Comparison of ENCODE assay signal across 11 mouse cellular contexts in the genomic region with DNA sequence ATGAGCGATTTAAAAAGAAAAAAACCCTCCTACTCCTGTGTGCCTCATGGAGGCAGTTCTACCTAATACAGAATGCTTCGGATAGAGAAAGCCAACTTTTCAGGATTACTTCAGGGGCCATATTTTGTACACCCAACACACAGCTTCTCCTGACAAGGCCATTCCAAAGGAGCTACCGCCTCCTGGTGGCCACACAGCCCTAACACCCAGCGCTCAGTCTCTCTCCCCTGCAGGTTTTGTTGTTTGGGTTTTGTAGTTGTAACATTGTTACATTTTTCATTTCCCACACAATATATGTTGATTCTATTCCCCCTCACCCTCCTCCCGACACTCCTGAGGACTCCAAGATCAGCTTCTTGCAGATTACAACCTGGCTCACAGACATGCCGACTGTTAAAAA. TPM values are rescaled to one million over a fixed set of nuclear protein-coding genes. Genes with fewer than 3 reads are reported as not detected.
DNase-seq lines count a peak whose midpoint lies in the region; ATAC-seq and TF ChIP-seq lines count a peak whose summit lies in the region.
"Had no signal": no experiment of that assay in that cellular context is flagged by ENCODE, and none has a peak within 500 bp of the region (broad histone marks: within the 10 kb centered on the region; RNA-seq: fewer than 3 reads in every experiment).

No protein-coding gene starts in this region.

- no peak for DNase-seq in heart, postnatal 0 days (ENCODE audit: low spot score)
- DNase-seq in right cerebral cortex, adult 2 months (ENCODE audit: low spot score in 2 of 2) = peak; percentile 57 to 66
- no peak for DNase-seq in right cerebral cortex, postnatal 25 days
- peak; percentile 72 to 79 for DNase-seq in layer of hippocampus, postnatal 10 days (ENCODE audit: low spot score in 2 of 2)
- peak; percentile 87 for DNase-seq in right cerebral cortex, postnatal 4 days

- H3K9ac ChIP-seq in heart, postnatal 0 days (replicated peaks; ENCODE audit: low read depth, low read length) = no peak overlapping the region
- no peak overlapping the region for H3K9ac ChIP-seq in heart, embryonic 12.5 days

- no peaks in the 10 kb centered on the region for H3K27me3 ChIP-seq in heart, postnatal 0 days (ENCODE audit: control insufficient read depth, insufficient read depth, low read length)
- 0 out of 2 replicates have a peak, but pooled peaks cover 2% of the 10 kb centered on the region for H3K27me3 ChIP-seq in heart, embryonic 12.5 days (replicated peaks)

- no peaks in the 10 kb centered on the region for H3K36me3 ChIP-seq in heart, postnatal 0 days (replicated peaks; ENCODE audit: control insufficient read depth, insufficient read depth, low read length)
- no peaks in the 10 kb centered on the region for H3K36me3 ChIP-seq in heart, embryonic 12.5 days

- TF ChIP-seq EP300 in heart, postnatal 0 days (IDR thresholded peaks at IDR 0.05; ENCODE audit: low read depth) = no peak

- H3K9me3 ChIP-seq in heart, postnatal 0 days (replicated peaks; ENCODE audit: control insufficient read depth, low read length) = no peaks in the 10 kb centered on the region
- no peaks in the 10 kb centered on the region for H3K9me3 ChIP-seq in heart, embryonic 12.5 days (replicated peaks)

- peak; percentile 70 for TF ChIP-seq CTCF in heart, postnatal 0 days (IDR thresholded peaks at IDR 0.05; ENCODE audit: low read depth)
- TF ChIP-seq CTCF in bone marrow macrophage, adult 2 months (IDR thresholded peaks at IDR 0.05; ENCODE audit: low read depth, low read length) = peak; percentile 87

- H3K4me1 ChIP-seq in heart, postnatal 0 days (ENCODE audit: control insufficient read depth, insufficient read depth) = peaks cover 12% of the 10 kb centered on the region
- peaks cover 13% of the 10 kb centered on the region for H3K4me1 ChIP-seq in heart, embryonic 12.5 days (replicated peaks)
- H3K4me1 ChIP-seq in bone marrow macrophage, adult 2 months (ENCODE audit: control insufficient read depth, insufficient read depth, low read length) = peaks cover 10% of the 10 kb centered on the region; the same call in 1 of the 2 replicates

- no peak for TF ChIP-seq POLR2A in bone marrow macrophage, adult 2 months (IDR thresholded peaks at IDR 0.05; ENCODE audit: borderline replicate concordance, low read depth, low read length)

- no peak for ATAC-seq in heart, postnatal 0 days (ENCODE audit: insufficient read depth, low read depth)
- ATAC-seq in heart, embryonic 12.5 days (ENCODE audit: insufficient number of reproducible peaks, low FRiP score) = no peak
- no peak for ATAC-seq in inflammation-experienced regulatory T-cells, adult 6 months

- no peak overlapping the region for H3K4me3 ChIP-seq in heart, postnatal 0 days (ENCODE audit: low read depth, low read length)
- H3K4me3 ChIP-seq in heart, embryonic 12.5 days = no peak overlapping the region
- no peak overlapping the region for H3K4me3 ChIP-seq in bone marrow macrophage, adult 2 months (ENCODE audit: insufficient read depth, low read length)

- no peak overlapping the region for H3K27ac ChIP-seq in heart, postnatal 0 days (ENCODE audit: low read depth)
- H3K27ac ChIP-seq in heart, embryonic 12.5 days (ENCODE audit: poor library complexity, severe bottlenecking) = no peak overlapping the region
- H3K27ac ChIP-seq in bone marrow macrophage, adult 2 months (ENCODE audit: insufficient read depth, low read depth, low read length) = no peak overlapping the region

- 25% methylated on average over 6 of the region's 6 CpGs for WGBS in heart, postnatal 0 days
- 25% methylated on average over 6 of the region's 6 CpGs for WGBS in heart, embryonic 12.5 days

- no peak overlapping the region for H3K4me2 ChIP-seq in heart, postnatal 0 days (ENCODE audit: low read depth, low read length)
- no peak overlapping the region for H3K4me2 ChIP-seq in heart, embryonic 12.5 days

RNA-seq across cellular contexts. Expression of gene Ficd, which starts 3.4 kb away (rescaled TPM):
- 5.5 and 7.1 TPM in 2 replicates for total RNA-seq in heart, postnatal 0 days (2014; rRNA removed; ENCODE audit: low replicate concordance)
- 4.1 and 5.3 TPM in 2 replicates for polyA plus RNA-seq in heart, postnatal 0 days (2015; fragmentation: Nextera tagmentation; extraction: Ambion mirVana)
- 6.1 and 6.9 TPM in 2 replicates for polyA plus RNA-seq in heart, embryonic 12.5 days (2016; fragmentation: Nextera tagmentation; extraction: Ambion mirVana)
- polyA plus RNA-seq in bone marrow macrophage, adult 2 months (2012; ENCODE audit: insufficient read depth, insufficient read length, missing spikeins) = 3.0 and 3.7 TPM in 2 replicates
- 1 to 10 TPM; 8.2 to 9.4 TPM for total RNA-seq in layer of hippocampus, postnatal 10 days (2021)
- polyA plus RNA-seq in inflammation-experienced regulatory T-cells, adult 6 months (2017; shearing (Covaris generic)) = 1 to 10 TPM; 4.4 to 4.9 (median 4.7) TPM

RNA-seq across cellular contexts. Expression of gene 1700069L16Rik, which starts 7.6 kb away (rescaled TPM):
- total RNA-seq in heart, postnatal 0 days (2014; rRNA removed; ENCODE audit: low replicate concordance) = not detected in 2 replicates
- polyA plus RNA-seq in heart, postnatal 0 days (2015; fragmentation: Nextera tagmentation; extraction: Ambion mirVana) = not detected in 2 replicates
- polyA plus RNA-seq in heart, embryonic 12.5 days (2016; fragmentation: Nextera tagmentation; extraction: Ambion mirVana) = not detected in 2 replicates
- not detected in 2 replicates for polyA plus RNA-seq in bone marrow macrophage, adult 2 months (2012; ENCODE audit: insufficient read depth, insufficient read length, missing spikeins)
- not detected for total RNA-seq in layer of hippocampus, postnatal 10 days (2021)
- not detected for polyA plus RNA-seq in inflammation-experienced regulatory T-cells, adult 6 months (2017; shearing (Covaris generic))
- total RNA-seq: common myeloid progenitor, adult 5-6 weeks; layer of hippocampus, postnatal 14 days; neutrophil, adult 5-6 weeks had no signal

RNA-seq across cellular contexts. Expression of gene Sart3, which starts 40.1 kb away (rescaled TPM):
- 15.8 and 22.3 TPM in 2 replicates for total RNA-seq in heart, postnatal 0 days (2014; rRNA removed; ENCODE audit: low replicate concordance)
- polyA plus RNA-seq in heart, postnatal 0 days (2015; fragmentation: Nextera tagmentation; extraction: Ambion mirVana) = 11.9 and 12.8 TPM in 2 replicates
- 44.4 and 50.1 TPM in 2 replicates for polyA plus RNA-seq in heart, embryonic 12.5 days (2016; fragmentation: Nextera tagmentation; extraction: Ambion mirVana)
- polyA plus RNA-seq in bone marrow macrophage, adult 2 months (2012; ENCODE audit: insufficient read depth, insufficient read length, missing spikeins) = 23.5 and 29.8 TPM in 2 replicates
- total RNA-seq in layer of hippocampus, postnatal 10 days (2021) = 10 to 100 TPM; 36.7 to 48.2 TPM
- polyA plus RNA-seq in inflammation-experienced regulatory T-cells, adult 6 months (2017; shearing (Covaris generic)) = 10 to 100 TPM; 12.7 to 15.3 (median 13.0) TPM

RNA-seq across cellular contexts. Expression of gene Iscu, which starts 40.4 kb away (rescaled TPM):
- 116 and 149 TPM in 2 replicates for total RNA-seq in heart, postnatal 0 days (2014; rRNA removed; ENCODE audit: low replicate concordance)
- 210 and 215 TPM in 2 replicates for polyA plus RNA-seq in heart, postnatal 0 days (2015; fragmentation: Nextera tagmentation; extraction: Ambion mirVana)
- polyA plus RNA-seq in heart, embryonic 12.5 days (2016; fragmentation: Nextera tagmentation; extraction: Ambion mirVana) = 111 and 112 TPM in 2 replicates
- polyA plus RNA-seq in bone marrow macrophage, adult 2 months (2012; ENCODE audit: insufficient read depth, insufficient read length, missing spikeins) = 106 and 109 TPM in 2 replicates
- 10 to 100 TPM; 71.0 to 77.5 TPM for total RNA-seq in layer of hippocampus, postnatal 10 days (2021)
- polyA plus RNA-seq in inflammation-experienced regulatory T-cells, adult 6 months (2017; shearing (Covaris generic)) = 10 to 100 TPM in 2 of 3 experiments, 1 to 10 TPM in 1; 5.7 to 45.5 (median 16.1) TPM

Comparison
In these comparisons a context has a peak if more than half of its experiments do, and no peak if none do; other contexts are left out.
1. DNase-seq: peak in right cerebral cortex, adult 2 months (2 of 2), layer of hippocampus, postnatal 10 days (2 of 2) and right cerebral cortex, postnatal 4 days (single experiment); none in heart, postnatal 0 days (single experiment) and right cerebral cortex, postnatal 25 days (single experiment).